Mouse (Mus musculus) megakaryocyte, embryonic 14.5 days (primary cell): ENCODE measurements around the gene U2af1.

Experiments used
- FLI1 ChIP-seq: IDR thresholded peaks from 2 replicates; pipeline ENCODE4 v1.6.1; 2012; ENCODE audit warnings: low read length, inconsistent platforms, mixed read lengths
- GATA1 ChIP-seq: IDR thresholded peaks from 3 replicates; pipeline ENCODE4 v1.6.1; 2012; ENCODE audit warnings: mixed read lengths, low read length, inconsistent platforms, borderline replicate concordance

GRCm38 (mm10) chr17:31694949-31695348 lies 36.3 kb upstream of the U2af1 start:
- TF ChIP-seq GATA1 (no peak), FLI1 (no peak)
